Mouse (Mus musculus) kidney, adult 18-20 months (tissue): ENCODE data around the gene Ajm1.

Experiments
- DNase-seq: peaks from one replicate; pipeline ENCODE4 v3.0.0; 2021

The Ajm1 gene

DNA sequence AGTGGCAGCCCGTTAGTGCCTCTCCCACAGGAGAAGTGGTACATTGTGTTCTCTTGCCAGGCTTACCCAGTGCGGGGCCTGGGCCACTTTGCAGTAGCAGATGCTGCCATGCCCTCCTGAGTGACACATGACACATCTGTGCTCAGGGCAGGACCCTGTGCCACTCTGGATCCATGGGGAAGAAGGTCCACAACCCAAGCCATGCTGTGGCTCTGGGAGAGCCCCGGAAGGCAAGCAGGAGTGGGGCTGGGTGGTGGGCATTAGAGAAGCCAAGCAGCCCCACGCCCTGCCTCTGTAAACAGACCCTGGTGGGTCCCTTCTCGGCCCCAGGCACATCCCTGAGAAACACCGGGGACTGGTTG, 1.5 kb upstream of the Ajm1 start:
- no peak for DNase-seq

GRCm38 (mm10) chr2:25582466-25583119, 1.0 kb upstream of the Ajm1 start:
- no peak for DNase-seq

DNA sequence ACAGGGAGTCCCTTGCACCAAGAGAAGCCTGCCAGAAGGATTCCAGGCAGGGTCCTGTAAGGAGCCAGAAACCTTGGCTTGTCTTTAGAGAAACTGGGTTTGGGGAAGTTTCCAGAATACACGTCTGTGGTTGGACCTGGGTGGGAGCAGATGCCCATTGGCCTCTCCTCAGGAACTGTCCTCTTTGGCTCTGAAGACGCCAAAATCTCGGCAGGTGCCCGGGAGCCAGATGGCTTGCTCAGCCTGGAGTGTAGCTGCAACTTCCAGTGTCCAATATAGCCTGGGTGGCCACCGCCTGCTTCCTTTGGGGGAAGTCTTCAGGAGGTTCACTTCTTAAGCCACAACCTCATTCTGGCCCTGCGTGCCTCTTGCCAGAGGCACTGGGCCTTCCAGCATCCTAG, 344 bp upstream of the Ajm1 start:
- no peak for DNase-seq

DNA sequence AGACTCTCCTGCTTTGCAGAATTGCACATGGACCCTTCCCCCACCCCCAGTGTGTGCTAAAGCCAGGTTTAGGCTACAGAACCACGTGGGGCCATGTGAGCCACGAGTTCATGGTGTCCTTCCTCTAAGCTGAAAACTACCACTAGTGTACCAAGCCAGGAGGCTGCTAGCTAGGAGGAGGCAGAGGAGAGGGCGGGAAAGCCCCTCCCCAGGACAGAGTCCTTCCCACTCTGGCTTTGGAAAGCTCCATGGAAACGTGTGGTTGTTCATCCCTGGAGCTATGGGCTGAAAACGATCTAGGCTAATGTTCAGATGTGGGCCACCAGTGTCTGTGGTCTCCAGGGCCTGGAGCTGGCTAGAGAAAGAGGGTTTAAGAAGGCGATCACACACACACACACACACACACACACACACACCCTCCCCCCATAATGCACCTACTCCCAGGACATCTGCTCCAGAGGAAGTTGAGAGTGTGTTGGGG, 896 bp downstream of the Ajm1 start:
- no peak for DNase-seq

DNA sequence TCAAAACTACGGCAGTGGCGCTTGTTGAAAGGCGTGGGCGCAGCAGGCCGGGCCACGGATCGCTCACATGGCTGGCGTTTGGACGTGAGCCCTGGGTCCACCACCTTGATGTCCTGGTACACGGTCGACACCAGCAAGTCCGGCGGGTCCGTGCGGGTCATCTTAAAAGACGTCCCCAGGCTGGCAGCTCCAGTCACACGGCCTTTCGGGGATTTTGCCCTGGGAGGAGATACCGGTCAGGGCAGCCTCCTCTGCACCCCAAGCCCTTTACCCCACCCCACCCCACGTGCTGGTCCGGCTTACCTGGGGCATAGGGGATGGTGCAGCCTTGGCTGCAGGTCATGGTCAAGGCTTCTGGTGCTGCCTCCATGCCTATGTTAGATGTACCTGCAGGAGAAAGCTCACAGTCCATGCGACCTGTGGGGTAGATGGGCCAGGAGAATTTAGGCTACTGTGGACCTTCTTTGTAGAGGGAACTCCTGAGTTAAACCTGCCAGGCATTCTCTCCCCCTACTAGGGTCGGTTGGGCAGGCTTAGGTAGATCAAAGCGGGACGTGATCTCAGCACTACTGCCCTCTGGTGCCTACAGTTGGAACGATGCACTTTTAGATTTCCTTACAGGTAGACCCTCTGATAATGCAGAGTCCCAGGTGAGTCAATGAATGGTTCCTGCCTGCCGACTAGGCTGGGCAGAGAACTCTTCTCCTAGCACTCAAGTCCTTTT, 1.7 kb downstream of the Ajm1 start:
- DNase-seq = peak; percentile 65

DNA sequence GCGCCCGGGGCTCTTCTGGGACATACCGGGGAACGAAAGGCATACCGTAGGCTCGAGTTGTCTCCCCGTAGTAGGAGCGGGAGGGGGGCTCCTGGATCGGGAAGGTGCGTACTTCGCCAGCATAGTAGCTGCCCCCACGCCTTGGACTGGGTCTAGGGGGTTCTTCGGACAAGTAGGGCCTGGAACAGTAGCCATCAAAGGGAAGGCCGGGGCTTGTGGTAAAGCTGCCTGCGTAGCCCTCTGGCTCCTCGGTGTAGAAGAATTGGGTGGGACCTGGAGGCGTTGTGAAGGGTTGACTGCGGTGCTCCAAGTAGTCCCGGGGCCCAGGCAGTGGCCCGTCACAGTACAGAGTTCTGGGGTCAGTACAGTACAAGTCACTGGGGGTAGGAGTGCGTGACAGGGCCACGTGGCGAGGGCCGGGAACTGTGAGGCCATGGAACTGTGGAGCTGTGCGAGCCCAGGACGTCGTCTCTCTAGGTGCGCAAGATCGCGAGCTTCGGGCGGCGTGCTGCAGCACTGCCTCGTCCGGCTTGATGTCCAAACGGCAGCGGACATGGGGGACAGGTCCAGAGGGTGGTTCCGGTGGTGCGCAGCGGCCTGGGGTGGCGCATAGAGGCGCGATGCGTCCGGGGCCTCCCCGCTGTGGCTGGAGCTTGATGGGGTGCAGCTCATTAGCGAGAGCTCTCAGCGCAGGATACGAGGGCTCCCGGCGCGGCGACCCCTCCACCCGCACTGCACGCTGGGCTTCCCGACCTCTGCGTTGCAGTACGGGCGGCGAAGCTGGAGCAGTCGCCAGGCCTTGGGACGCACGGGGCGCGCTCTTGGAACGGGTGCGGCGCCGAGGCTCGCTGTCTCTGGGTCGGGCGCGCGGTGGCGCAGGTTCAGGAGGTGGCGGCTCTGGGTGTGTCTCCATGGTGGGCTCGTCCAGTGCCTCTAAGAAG, 2.5 kb downstream of the Ajm1 start:
- no peak for DNase-seq

DNA sequence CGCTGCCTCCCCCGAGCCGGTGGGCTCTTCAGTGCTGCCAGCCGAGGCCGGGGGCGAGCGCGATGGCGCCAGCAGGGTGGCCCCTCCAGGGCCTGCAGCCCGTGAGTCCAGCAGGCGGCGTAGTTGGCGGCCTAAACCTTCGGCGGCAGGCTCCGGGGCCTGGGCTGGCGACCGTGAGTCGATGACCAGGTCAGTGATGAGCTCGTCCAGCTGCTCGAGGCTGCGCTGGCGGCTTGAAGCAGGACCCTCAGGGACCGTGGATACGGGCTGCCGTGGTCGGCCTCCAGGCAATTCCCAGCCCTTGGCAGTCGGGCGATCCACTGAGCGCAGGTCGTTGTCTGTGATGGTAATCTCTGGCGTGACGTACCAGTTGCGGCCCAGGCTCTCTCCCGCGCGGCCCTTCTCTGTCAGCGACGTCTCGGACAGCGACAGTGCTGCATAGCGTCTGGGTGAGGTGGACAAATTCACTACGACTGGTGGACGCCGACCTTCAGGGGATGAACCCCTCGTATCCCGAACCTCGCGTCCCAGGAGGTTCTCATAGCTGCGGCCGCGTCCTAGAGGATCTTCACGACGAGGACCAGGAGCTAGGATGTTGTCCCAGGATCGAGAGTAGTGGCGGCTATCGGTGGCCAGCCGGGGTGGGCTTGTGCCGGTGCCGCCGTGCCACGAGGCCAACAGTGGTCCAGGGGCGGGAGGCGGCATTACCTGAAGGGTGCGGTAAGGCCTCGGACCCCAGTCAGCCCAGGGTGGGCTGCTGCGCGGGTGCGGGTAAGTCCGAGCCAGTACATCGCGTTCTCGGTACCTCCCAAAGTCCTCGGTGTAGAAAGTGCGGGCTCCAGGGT, 3.4 kb downstream of the Ajm1 start:
- peak; percentile 27 for DNase-seq

DNA sequence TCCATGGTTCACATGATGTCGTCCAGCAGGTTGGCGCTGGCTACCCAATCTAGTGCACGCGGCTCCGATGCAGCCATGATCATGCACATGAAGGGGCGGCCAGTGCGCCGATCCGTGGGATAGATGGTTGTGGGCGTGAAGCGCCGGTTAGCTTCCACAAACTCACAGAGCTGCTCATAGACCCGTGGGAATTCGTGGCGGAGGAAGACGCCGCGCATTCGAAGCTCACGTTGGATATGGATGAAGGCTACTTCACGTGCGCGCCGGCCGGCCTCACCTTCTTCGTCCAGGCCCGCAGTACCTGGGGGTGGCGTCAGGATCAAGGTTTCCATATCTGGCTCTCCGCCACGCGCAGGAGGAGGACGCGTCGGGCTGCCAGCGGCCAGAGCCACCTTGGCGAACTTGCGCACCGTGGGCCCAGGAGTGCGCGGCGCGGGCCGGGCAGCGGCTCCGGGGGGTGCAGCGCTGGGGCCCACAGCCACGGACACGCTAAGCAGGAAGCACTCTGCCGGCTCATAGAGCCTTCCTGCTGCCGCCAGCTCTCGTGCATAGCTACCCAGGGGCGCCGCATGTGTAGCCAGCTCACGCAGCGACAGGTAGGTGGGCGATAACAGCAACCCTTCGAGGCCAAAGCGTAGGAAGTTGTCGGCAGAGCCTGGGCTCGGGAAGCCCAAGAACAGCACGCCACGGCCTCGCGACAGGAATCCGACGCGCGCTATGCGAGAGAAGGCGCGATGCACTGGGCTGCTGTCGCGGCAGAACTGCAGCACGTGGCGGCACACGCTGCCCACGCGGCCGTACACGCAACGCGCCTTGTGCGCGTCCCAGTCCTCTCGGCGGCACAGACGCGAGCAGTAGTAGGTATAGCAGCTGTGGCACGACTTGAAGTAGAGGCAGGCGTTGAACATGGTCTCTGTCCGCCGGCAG, 4.3 kb downstream of the Ajm1 start:
- DNase-seq = no peak

DNA sequence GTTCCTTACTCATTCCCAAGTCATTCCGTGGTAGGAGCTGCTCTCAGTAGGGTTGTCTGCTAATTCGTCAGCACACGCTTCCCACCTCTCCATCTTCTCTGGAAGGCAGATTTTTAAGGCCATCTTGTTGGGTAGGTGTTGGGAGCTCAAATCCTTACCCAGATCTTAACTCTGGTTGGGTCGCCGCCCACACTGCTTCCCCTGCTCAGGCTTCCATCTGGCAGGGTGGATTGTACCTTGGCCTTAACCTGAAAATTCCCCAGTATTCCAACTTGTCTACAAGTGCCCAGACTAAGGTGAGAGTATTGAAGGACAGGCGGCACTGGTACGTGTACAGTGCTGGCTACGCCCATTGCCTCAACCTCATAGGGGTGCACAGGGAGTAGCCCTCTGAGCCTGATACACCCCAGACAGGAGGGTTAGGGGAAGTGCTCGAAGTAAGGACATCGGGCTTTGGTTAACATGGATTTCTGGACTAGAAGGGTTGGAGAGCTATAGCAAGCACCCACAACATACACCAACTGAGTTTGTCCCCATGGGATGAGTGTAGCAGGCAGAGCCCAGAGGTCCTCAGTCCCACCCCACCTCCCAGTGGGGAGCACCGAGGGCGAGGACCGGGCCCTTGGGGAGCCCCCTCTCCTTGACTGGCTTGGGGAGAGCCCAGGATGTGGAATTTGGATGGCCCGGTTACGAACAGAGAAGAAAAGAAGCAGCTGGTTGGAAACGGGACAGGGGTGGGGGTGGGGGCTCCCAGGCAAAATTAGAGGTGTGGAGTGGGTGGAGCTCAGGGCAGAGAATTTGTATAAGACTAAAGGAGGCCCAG, 5.3 kb downstream of the Ajm1 start:
- no peak for DNase-seq

GRCm38 (mm10) chr2:25575432-25576027, 6.0 kb downstream of the Ajm1 start:
- DNase-seq = peak; percentile 28

DNA sequence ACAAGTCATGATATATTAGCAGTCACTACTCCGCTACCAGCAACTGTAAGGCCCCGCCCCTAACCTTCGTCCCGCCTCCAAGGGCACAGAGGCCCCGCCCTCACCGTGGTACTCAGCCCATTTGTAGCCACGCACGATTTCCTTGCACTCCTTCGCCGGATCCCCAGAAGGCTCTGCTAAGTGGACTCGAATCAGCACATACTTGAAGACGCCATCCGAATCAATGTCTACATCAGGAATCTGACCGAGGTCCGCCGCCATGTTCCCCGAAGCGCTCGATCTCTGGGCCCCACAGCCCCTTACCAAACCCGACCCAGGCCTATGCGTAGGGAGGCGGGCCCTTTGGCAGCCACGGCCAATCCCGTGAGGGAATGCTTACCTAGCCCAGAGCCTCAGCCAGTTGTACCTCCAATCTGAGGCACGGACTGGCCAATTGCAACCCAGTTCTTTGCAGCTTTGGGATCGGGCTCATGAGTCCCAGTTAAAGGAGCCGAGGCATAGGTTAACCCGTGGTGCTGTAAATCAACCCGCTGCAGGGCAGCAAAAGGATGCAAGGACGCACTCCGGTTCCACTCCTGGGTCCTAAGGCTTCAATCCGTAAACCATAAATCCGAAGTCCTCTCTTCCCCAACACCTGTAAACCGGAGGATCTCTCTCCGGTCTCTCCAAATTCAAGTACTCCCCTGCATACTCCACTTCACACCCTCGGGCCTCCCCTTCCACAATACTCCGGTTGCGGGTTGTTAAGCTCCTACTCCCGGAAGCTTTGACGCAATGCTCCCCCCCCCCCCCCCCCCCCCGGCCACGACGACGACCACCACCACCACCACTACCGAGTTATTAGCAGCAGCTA, 6.8 kb downstream of the Ajm1 start, which contains the start of the genes Mamdc4 and Phpt1:
Gene Mamdc4 (minus strand): TSS at position 267 of the 853 bp plus-strand sequence.
Gene Phpt1 (minus strand): TSS at position 646 of the 853 bp plus-strand sequence.
- DNase-seq = peak; percentile 99

DNA sequence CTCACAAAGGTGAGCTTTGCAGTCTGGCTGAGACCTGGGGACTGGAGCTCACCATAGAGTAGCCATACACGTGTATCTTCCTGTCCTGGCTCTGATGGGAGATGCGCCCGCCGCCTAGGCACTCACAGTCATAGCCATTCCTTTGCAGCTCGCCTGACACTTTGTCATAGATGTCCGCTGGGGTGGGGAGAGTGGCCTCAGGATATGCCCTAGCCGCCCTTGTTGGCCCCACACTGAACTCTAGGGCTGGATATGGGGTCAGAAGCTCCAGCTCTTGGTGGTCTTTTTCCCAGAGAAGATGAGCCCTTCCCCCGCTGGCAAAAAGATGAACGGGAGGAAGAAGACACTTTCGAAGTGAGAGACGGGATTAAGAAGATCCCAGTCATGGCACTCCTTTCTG, 7.4 kb downstream of the Ajm1 start:
- DNase-seq = no peak

DNA sequence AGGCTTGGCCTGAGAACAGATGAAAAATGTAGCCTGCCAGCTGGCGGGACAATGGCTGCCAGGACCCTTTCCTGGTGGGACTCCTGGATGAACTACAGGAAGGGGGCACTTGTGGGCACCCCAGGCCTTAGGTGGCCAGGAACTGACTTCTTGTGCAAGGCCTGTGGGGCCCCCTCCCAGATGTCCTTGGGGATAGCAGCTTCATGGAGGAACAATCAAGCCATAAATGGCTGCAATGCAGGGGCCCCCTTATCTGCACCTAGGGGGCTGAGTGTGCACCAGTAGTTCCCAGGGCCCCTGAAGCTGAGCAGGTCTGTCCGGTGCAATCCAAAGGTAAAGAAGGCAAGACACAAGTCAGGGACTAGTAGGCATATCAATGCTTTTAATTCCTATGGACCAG, 8.5 kb downstream of the Ajm1 start:
- DNase-seq = no peak

DNA sequence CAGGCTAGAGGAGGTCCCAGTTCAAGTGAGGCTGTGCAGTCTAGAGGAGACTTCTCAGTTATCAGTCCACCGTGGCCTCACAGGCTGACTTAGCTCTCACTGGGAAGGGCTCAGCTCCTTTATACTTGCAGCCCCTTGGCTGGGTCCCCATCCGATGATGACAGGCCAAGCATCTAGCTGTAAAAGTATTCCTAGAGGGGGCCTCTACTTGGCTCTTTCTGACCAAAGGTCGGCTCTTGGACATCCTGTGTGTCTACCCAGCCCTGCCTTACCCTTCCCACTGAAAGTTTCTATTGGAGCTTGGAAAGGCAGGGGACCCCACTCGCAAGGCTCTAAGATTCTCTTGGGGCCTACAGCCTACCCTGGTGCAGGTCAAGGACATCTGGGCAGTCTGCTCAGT, 10.3 kb downstream of the Ajm1 start:
- DNase-seq = no peak

DNA sequence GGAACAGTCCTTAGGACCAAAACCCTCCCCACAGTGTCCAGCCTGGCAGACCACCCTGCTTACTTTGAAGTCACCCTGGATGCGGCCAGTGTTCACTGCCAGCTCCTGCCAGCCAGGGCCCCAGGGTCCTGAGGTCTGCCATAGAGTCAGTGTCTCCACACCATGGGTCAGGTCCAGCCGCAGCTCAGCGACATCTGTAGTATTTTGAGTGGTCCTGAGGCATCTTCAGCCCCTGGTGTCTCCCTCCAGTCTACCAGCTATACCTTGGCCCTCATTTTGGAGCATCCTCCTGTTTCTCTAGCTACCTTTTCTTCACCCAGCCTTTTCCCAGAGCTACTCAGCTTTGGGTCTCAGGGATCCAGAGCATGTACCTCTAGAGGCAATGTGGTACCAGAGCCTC, 12.2 kb downstream of the Ajm1 start:
- no peak for DNase-seq

- no peak for DNase-seq
These were observed 13.0 kb downstream of the Ajm1 start for GRCm38 (mm10) chr2:25568473-25569019.

- no peak for DNase-seq
These were observed 15.0 kb downstream of the Ajm1 start for GRCm38 (mm10) chr2:25566558-25566957.

GRCm38 (mm10) chr2:25565741-25566140, 15.8 kb downstream of the Ajm1 start:
- DNase-seq = no peak

DNA sequence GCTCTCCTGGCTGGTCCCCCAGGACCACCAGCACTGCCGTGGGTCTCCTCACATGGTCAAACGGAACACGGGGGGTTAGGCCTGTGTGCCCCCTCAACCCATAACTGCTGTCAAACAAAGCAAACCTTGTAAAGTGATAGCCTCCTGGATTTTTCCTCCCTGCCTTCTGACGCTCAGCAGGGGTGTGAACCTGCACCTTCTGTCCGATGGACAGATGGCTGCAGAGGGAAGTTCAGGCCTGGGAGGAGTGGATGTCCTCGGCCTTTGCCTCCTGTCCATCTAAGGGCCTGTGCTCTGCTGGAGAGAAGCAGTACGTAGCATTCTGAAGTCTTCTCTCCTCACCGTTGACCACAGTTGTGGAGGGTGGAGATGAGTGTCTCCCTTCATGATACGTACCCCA, 19.6 kb downstream of the Ajm1 start:
- DNase-seq = no peak
